Mouse (Mus musculus) intestine, embryonic 14.5 days (tissue): ENCODE measurements at regions not wholly inside any gene's neighbourhood (a gene's known extent, or its start where the extent isn't known, plus 50 kb on each side); places are given as distances from the start of the nearest gene placed in this dataset.

Experiments
- ATAC-seq: fragments of 200-750 bp; cut with Nextera tagmentation; replicated peaks from 2 replicates; pipeline ENCODE4 v1.8.0; 2017; ENCODE audit warnings: low read depth, moderate number of reproducible peaks, moderate TSS enrichment, moderate library complexity; ENCODE audit not compliant: low FRiP score, low TSS enrichment
- DNase-seq: peaks from one replicate; pipeline ENCODE4 v3.0.0-alpha.2; 2018; ENCODE audit warnings: low spot score
- H3K27ac ChIP-seq: fragments of 300-500 bp; sonication (generic); 2 replicates; pipeline ENCODE4 v1.5.1; 2014; ENCODE audit warnings: low read depth, mild to moderate bottlenecking, control low read depth
- H3K27me3 ChIP-seq: fragments of 300-500 bp; sonication (generic); replicated peaks from 2 replicates; pipeline ENCODE4 v1.6.1; 2014; ENCODE audit warnings: low read length, control low read depth; ENCODE audit not compliant: control insufficient read depth, insufficient read depth
- H3K36me3 ChIP-seq: fragments of 300-500 bp; sonication (generic); 2 replicates; pipeline ENCODE4 v1.6.1; 2014; ENCODE audit warnings: low read length, control low read depth; ENCODE audit not compliant: control insufficient read depth, insufficient read depth
- H3K4me1 ChIP-seq: fragments of 300-500 bp; sonication (generic); replicated peaks from 2 replicates; pipeline ENCODE4 v1.6.1; 2014; ENCODE audit warnings: low read length, control low read depth, mixed read lengths; ENCODE audit not compliant: control insufficient read depth, insufficient read depth
- H3K4me2 ChIP-seq: fragments of 300-500 bp; sonication (generic); 2 replicates; pipeline ENCODE4 v1.6.1; 2014; ENCODE audit warnings: low read length
- H3K4me3 ChIP-seq: fragments of 300-500 bp; sonication (generic); 2 replicates; pipeline ENCODE4 v1.5.1; 2014; ENCODE audit warnings: low read depth, low read length, control low read depth, mixed read lengths
- H3K9ac ChIP-seq: fragments of 300-500 bp; sonication (generic); 2 replicates; pipeline ENCODE4 v1.6.1; 2014; ENCODE audit warnings: mild to moderate bottlenecking, low read length
- H3K9me3 ChIP-seq: fragments of 300-500 bp; sonication (generic); 2 replicates; pipeline ENCODE4 v1.6.1; 2016; ENCODE audit warnings: low read length, control low read depth; ENCODE audit not compliant: control insufficient read depth
- WGBS: fragments of 180-500 bp; shearing (Covaris S2); extraction: QIAGEN DNeasy Blood & Tissue Kit; methylation state at CpG from one replicate; pipeline ENCODE4 v1.1.7; 2014; 5-methylcytosine and 5-hydroxymethylcytosine counted together

DNA sequence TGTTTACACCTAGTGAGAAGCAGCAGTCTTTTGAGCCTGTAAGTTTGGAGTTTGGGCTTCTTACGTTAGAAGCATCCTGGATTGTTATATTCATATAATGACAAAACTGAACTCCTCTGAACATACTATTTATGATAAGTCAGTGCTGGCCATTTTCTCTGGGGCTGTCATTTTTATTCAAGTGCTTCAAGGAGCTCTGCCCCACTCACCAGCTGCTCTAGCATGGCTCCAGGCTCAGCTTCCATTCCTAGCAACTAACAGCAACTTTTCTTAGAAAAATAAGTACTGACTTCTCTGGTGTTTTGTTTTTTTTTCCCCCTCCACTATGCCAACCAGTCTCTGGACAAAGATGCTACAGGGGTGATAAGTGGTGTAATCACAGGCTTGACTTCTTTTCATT, 182.3 kb upstream of the Nabp1 start:
- H3K4me1 ChIP-seq, result no peaks in the 10 kb centered on the region
- H3K27ac ChIP-seq, result no peak overlapping the region
- H3K36me3 ChIP-seq, result no peaks in the 10 kb centered on the region
- no peak for DNase-seq
- no peaks in the 10 kb centered on the region for H3K9me3 ChIP-seq
- no peak overlapping the region for H3K9ac ChIP-seq
- 76% methylated on average over 1 of the region's 1 CpGs for WGBS
- H3K4me3 ChIP-seq, result no peak overlapping the region
- no peak overlapping the region for H3K4me2 ChIP-seq
- ATAC-seq, result no peak
- no peaks in the 10 kb centered on the region for H3K27me3 ChIP-seq

- no peak overlapping the region for H3K27ac ChIP-seq
- no peak overlapping the region for H3K4me3 ChIP-seq
- DNase-seq, result no peak
- no peaks in the 10 kb centered on the region for H3K9me3 ChIP-seq
- no peak for ATAC-seq
- no peaks in the 10 kb centered on the region for H3K4me1 ChIP-seq
- H3K27me3 ChIP-seq, result no peaks in the 10 kb centered on the region
- H3K9ac ChIP-seq, result no peak overlapping the region
- H3K36me3 ChIP-seq, result no peaks in the 10 kb centered on the region
- H3K4me2 ChIP-seq, result no peak overlapping the region
- 70% methylated on average over 4 of the region's 4 CpGs for WGBS
These were observed 179.0 kb upstream of the Nabp1 start for GRCm38 (mm10) chr1:51657203-51657602.

DNA sequence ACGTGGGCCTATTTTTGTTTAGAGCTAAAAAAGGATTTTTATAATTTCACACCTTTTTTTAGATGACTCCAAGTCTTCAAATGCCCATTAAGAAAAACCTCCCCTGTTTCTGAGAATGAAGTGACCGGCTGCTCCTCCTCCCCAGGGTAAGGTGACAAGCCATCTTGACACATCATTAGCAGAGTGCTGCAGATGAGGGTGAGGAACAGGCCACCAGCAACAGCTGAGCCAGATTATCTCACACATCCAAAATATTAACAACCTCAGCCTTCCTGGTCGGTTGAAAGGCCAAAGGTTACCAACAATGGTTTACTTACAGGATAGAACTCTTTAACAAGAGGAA, 172.4 kb upstream of the Nabp1 start:
- H3K27ac ChIP-seq, result no peak overlapping the region
- WGBS, result 23% methylated on average over 3 of the region's 3 CpGs
- no peak overlapping the region for H3K9ac ChIP-seq

GRCm38 (mm10) chr1:51649963-51650652, 171.9 kb upstream of the Nabp1 start:
- Histone ChIP-seq H3K9me3 (no peaks in the 10 kb centered on the region), H3K9ac (no peak overlapping the region), H3K36me3 (no peaks in the 10 kb centered on the region), H3K27me3 (no peaks in the 10 kb centered on the region), H3K4me3 (no peak overlapping the region), H3K4me1 (no peaks in the 10 kb centered on the region), H3K4me2 (no peak overlapping the region), H3K27ac (no peak overlapping the region)
- ATAC-seq, result 0 out of 2 replicates have a peak, but pooled peaks have one; percentile 43
- no peak for DNase-seq
- WGBS, result 43% methylated on average over 4 of the region's 4 CpGs

More for the DNA sequence above, 172.4 kb upstream of the Nabp1 start:
- Histone ChIP-seq H3K9me3 (no peaks in the 10 kb centered on the region), H3K27me3 (no peaks in the 10 kb centered on the region), H3K36me3 (no peaks in the 10 kb centered on the region), H3K4me3 (no peak overlapping the region), H3K4me2 (no peak overlapping the region), H3K4me1 (no peaks in the 10 kb centered on the region)
- DNase-seq (no peak), ATAC-seq (no peak)

- DNase-seq, result no peak
- no peak overlapping the region for H3K27ac ChIP-seq
- ATAC-seq, result no peak
- H3K4me1 ChIP-seq, result no peaks in the 10 kb centered on the region
- H3K36me3 ChIP-seq, result no peaks in the 10 kb centered on the region
- no peak overlapping the region for H3K9ac ChIP-seq
- 80% methylated on average over 2 of the region's 2 CpGs for WGBS
- H3K27me3 ChIP-seq, result no peaks in the 10 kb centered on the region
- no peak overlapping the region for H3K4me3 ChIP-seq
- no peak overlapping the region for H3K4me2 ChIP-seq
- no peaks in the 10 kb centered on the region for H3K9me3 ChIP-seq
These were observed 169.7 kb upstream of the Nabp1 start for GRCm38 (mm10) chr1:51647955-51648354.

GRCm38 (mm10) chr1:51644399-51644798, 166.2 kb upstream of the Nabp1 start:
- Histone ChIP-seq H3K4me3 (no peak overlapping the region), H3K27ac (no peak overlapping the region), H3K27me3 (no peaks in the 10 kb centered on the region), H3K36me3 (no peaks in the 10 kb centered on the region), H3K9ac (no peak overlapping the region), H3K4me2 (no peak overlapping the region), H3K9me3 (no peaks in the 10 kb centered on the region), H3K4me1 (no peaks in the 10 kb centered on the region)
- ATAC-seq (no peak), DNase-seq (peak; percentile 92)
- WGBS, result 23% methylated on average over 2 of the region's 2 CpGs

GRCm38 (mm10) chr1:51643640-51644039, 165.4 kb upstream of the Nabp1 start:
- ATAC-seq (0 out of 2 replicates have a peak, but pooled peaks have one; percentile 58), DNase-seq (no peak)
- no peak overlapping the region for H3K9ac ChIP-seq
- H3K4me2 ChIP-seq, result no peak overlapping the region
- no peaks in the 10 kb centered on the region for H3K36me3 ChIP-seq
- no peaks in the 10 kb centered on the region for H3K9me3 ChIP-seq
- H3K27me3 ChIP-seq, result no peaks in the 10 kb centered on the region
- 36% methylated on average over 3 of the region's 3 CpGs for WGBS
- no peak overlapping the region for H3K4me3 ChIP-seq
- no peak overlapping the region for H3K27ac ChIP-seq
- no peaks in the 10 kb centered on the region for H3K4me1 ChIP-seq

DNA sequence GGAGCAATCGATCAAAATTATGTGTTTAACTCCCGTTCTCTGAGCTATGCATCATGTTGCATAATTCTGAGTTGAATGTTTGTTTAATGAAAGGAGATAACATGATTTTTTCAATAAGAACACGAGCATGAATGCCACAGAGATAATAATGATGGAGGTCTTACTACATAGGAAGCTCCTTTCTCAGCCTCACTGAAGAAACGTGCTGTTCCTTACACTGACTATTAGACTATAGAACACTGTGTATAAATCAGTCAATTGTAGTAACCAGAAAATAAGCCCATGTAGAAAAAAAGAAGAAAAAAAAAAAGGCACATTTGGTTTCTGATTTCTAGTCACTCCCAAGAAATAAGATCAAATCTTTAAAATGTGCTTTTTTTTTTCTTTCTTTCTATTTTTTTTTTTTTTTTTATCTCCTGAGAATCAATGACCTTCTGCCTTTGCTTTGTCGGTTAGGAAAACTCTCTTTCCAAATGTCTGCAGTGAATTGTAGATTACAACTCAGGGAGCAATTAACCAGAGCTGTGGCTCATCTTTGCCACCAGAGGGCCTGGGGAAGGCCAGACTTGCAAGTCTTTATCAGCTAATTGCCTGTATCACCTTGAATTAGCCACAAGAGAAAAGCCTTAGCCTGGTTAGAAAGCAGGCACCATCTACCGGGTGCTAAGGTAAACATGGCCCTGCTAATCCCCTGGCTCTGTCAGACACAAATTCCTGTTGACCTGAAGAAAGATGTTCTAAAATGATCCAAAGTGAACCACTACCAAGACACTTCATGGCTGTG, 160.5 kb upstream of the Nabp1 start:
- Histone ChIP-seq H3K4me2 (no peak overlapping the region), H3K4me1 (no peaks in the 10 kb centered on the region; the same call in 1 of the 2 replicates), H3K27ac (no peak overlapping the region), H3K27me3 (no peaks in the 10 kb centered on the region), H3K36me3 (no peaks in the 10 kb centered on the region), H3K9me3 (no peaks in the 10 kb centered on the region), H3K9ac (no peak overlapping the region), H3K4me3 (no peak overlapping the region)
- DNase-seq, result no peak
- 50% methylated on average over 6 of the region's 6 CpGs for WGBS
- no peak for ATAC-seq
